ENCODE assay signal across 8 mouse cellular contexts in the genomic region with DNA sequence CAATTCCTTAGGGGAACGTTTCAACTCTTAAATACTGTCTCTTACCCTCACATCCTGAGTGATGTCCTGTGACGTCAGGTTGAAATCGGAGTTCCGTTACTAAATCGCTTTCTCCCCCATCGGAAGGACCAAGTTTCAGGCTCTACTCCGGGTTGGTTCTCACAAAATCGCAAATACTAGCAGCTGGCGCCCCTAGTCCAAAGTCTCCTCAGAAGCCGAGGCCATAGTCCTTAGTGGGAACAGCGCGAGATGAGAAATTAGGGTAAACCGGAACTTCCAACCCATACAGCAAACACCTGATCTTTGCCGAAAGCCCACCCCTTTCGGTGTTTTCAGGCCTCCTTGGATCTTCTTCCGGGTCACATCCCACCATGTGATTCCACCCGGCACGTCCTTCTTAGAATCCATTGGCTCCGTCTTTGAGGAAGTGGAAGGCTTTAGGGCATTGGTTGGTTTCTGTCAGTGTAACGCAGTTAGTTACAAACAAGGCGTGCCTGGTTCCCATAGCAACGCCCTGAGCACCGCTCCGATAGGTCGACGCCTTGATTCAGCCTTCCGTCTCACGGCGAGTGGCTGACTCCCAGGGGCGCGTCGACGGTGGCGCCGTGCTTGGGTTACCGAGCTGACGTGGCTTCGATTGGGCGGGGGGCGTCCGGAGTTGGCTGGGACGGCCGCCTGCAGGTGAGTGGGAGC. TPM values are rescaled to one million over a fixed set of nuclear protein-coding genes. Genes with fewer than 3 reads are reported as not detected.
DNase-seq lines count a peak whose midpoint lies in the region; ATAC-seq and TF ChIP-seq lines count a peak whose summit lies in the region.

A gene (minus strand): TSS at position 421 of the 693 bp plus-strand sequence.
A gene (plus strand): TSS at position 558 of the 693 bp plus-strand sequence.

- peak within 1 kb of the TSS; percentile 76 for H3K4me2 ChIP-seq in heart, embryonic 12.5 days
- peak within 1 kb of the TSS; percentile 65 for H3K4me2 ChIP-seq in kidney, postnatal 0 days (ENCODE audit: low read length)
- peak within 1 kb of the TSS; percentile 78 for H3K4me2 ChIP-seq in liver, embryonic 11.5 days
- H3K4me2 ChIP-seq in stomach, embryonic 14.5 days (replicated peaks; ENCODE audit: low read depth, low read length) = peak within 1 kb of the TSS; percentile 53

- H3K27ac ChIP-seq in heart, embryonic 12.5 days (ENCODE audit: poor library complexity, severe bottlenecking) = peak within 1 kb of the TSS; percentile 86
- peak within 1 kb of the TSS; percentile 91 for H3K27ac ChIP-seq in kidney, postnatal 0 days
- peak within 1 kb of the TSS; percentile 74 for H3K27ac ChIP-seq in liver, embryonic 11.5 days (ENCODE audit: low read depth, low read length)
- H3K27ac ChIP-seq in stomach, embryonic 14.5 days (ENCODE audit: low read length) = peak within 1 kb of the TSS; percentile 83

- H3K36me3 ChIP-seq in heart, embryonic 12.5 days = peaks cover 11% of the 10 kb centered on the region
- H3K36me3 ChIP-seq in kidney, postnatal 0 days (ENCODE audit: insufficient read depth, low read length) = peaks cover 8% of the 10 kb centered on the region; the same call in 1 of the 2 replicates
- peaks cover 4% of the 10 kb centered on the region; the same call in 1 of the 2 replicates for H3K36me3 ChIP-seq in liver, embryonic 11.5 days (ENCODE audit: control insufficient read depth, insufficient read depth, low read length)
- peaks cover 9% of the 10 kb centered on the region for H3K36me3 ChIP-seq in stomach, embryonic 14.5 days (ENCODE audit: control insufficient read depth, insufficient read depth, low read length)

- peaks cover 23% of the 10 kb centered on the region for H3K4me1 ChIP-seq in heart, embryonic 12.5 days (replicated peaks)
- H3K4me1 ChIP-seq in kidney, postnatal 0 days (replicated peaks; ENCODE audit: insufficient read depth, low read length) = peaks cover 6% of the 10 kb centered on the region; the same call in 1 of the 2 replicates
- peaks cover 10% of the 10 kb centered on the region for H3K4me1 ChIP-seq in liver, embryonic 11.5 days (replicated peaks; ENCODE audit: control insufficient read depth, insufficient read depth, low read length)
- H3K4me1 ChIP-seq in stomach, embryonic 14.5 days (ENCODE audit: control insufficient read depth, insufficient read depth, low read length) = peaks cover 5% of the 10 kb centered on the region; the same call in 1 of the 2 replicates

- peak; percentile 100 for DNase-seq in CD4-positive helper T cell, adult 2 months (ENCODE audit: low read depth, low spot score)
- peak; percentile 100 for DNase-seq in brain, embryonic 18.5 days (ENCODE audit: low read depth, low spot score)
- DNase-seq in kidney, postnatal 0 days (ENCODE audit: low spot score) = peak; percentile 100
- peak; percentile 87 for DNase-seq in liver, embryonic 11.5 days (ENCODE audit: low spot score)
- DNase-seq in naive thymus-derived CD4-positive, alpha-beta T cell, adult 2 months (ENCODE audit: low read depth) = peak; percentile 99

- under 1% methylated on average over 43 of the region's 43 CpGs for WGBS in heart, embryonic 12.5 days
- under 1% methylated on average over 43 of the region's 43 CpGs for WGBS in kidney, postnatal 0 days
- under 1% methylated on average over 43 of the region's 43 CpGs for WGBS in liver, embryonic 11.5 days
- WGBS in stomach, embryonic 14.5 days = under 1% methylated on average over 42 of the region's 43 CpGs

- peak; percentile 98 for ATAC-seq in erythroid progenitor cell, adult 5-6 weeks (replicated peaks; ENCODE audit: low FRiP score, poor library complexity, severe bottlenecking)
- ATAC-seq in heart, embryonic 12.5 days (ENCODE audit: insufficient number of reproducible peaks, low FRiP score) = peak; percentile 100
- ATAC-seq in kidney, postnatal 0 days (replicated peaks; ENCODE audit: low FRiP score, low read depth) = peak; percentile 100
- peak; percentile 99 for ATAC-seq in liver, embryonic 11.5 days (replicated peaks; ENCODE audit: low FRiP score)
- peak; percentile 100 for ATAC-seq in stomach, embryonic 14.5 days (ENCODE audit: insufficient number of reproducible peaks, insufficient read depth, low FRiP score, low read depth)

- H3K9ac ChIP-seq in heart, embryonic 12.5 days = peak within 1 kb of the TSS; percentile 94
- H3K9ac ChIP-seq in kidney, postnatal 0 days (ENCODE audit: low read depth, low read length) = peak within 1 kb of the TSS; percentile 92
- H3K9ac ChIP-seq in liver, embryonic 11.5 days (ENCODE audit: low read depth, low read length) = peak within 1 kb of the TSS; percentile 82
- H3K9ac ChIP-seq in stomach, embryonic 14.5 days (replicated peaks; ENCODE audit: low read depth, low read length) = peak within 1 kb of the TSS; percentile 71

- H3K27me3 ChIP-seq in heart, embryonic 12.5 days (replicated peaks) = no peaks in the 10 kb centered on the region
- H3K27me3 ChIP-seq in kidney, postnatal 0 days (ENCODE audit: insufficient read depth, low read length) = no peaks in the 10 kb centered on the region
- no peaks in the 10 kb centered on the region for H3K27me3 ChIP-seq in liver, embryonic 11.5 days (replicated peaks; ENCODE audit: control insufficient read depth, insufficient read depth, low read length)
- no peaks in the 10 kb centered on the region for H3K27me3 ChIP-seq in stomach, embryonic 14.5 days (ENCODE audit: control insufficient read depth, insufficient read depth, low read length)

- no peaks in the 10 kb centered on the region for H3K9me3 ChIP-seq in heart, embryonic 12.5 days (replicated peaks)
- H3K9me3 ChIP-seq in kidney, postnatal 0 days (replicated peaks; ENCODE audit: low read length) = no peaks in the 10 kb centered on the region
- H3K9me3 ChIP-seq in liver, embryonic 11.5 days (ENCODE audit: control insufficient read depth, low read length) = no peaks in the 10 kb centered on the region
- no peaks in the 10 kb centered on the region for H3K9me3 ChIP-seq in stomach, embryonic 14.5 days (ENCODE audit: control insufficient read depth, low read depth, low read length)

- TF ChIP-seq CTCF in kidney, postnatal 0 days (IDR thresholded peaks at IDR 0.05; ENCODE audit: low read depth) = no peak

- peak within 1 kb of the TSS; percentile 92 for H3K4me3 ChIP-seq in heart, embryonic 12.5 days
- H3K4me3 ChIP-seq in kidney, postnatal 0 days (replicated peaks; ENCODE audit: low read depth, low read length) = peak within 1 kb of the TSS; percentile 84
- peak within 1 kb of the TSS; percentile 95 for H3K4me3 ChIP-seq in liver, embryonic 11.5 days (ENCODE audit: low read depth, low read length)
- peak within 1 kb of the TSS; percentile 91 for H3K4me3 ChIP-seq in stomach, embryonic 14.5 days (ENCODE audit: low read depth, low read length)

RNA-seq across cellular contexts. Expression of the first gene that starts in this region (rescaled TPM):
- total RNA-seq in erythroid progenitor cell, adult 5-6 weeks (2015; ENCODE audit: low replicate concordance) = 11.9 TPM in 1 of 2 replicates, not detected in the other
- 0.77 TPM in 1 of 2 replicates, not detected in the other for total RNA-seq in erythroid progenitor cell, adult 5-6 weeks (2017; ENCODE audit: low replicate concordance)
- 0.45 and 0.80 TPM in 2 replicates for polyA plus RNA-seq in heart, embryonic 12.5 days (2016; fragmentation: Nextera tagmentation; extraction: Ambion mirVana)
- 22.7 and 24.6 TPM in 2 replicates for polyA plus RNA-seq in kidney, postnatal 0 days (2015; fragmentation: Nextera tagmentation; extraction: Ambion mirVana)
- polyA plus RNA-seq in liver, embryonic 11.5 days (2014; fragmentation: Nextera tagmentation; extraction: Ambion mirVana) = 0.53 and 0.71 TPM in 2 replicates
- polyA plus RNA-seq in stomach, embryonic 14.5 days (2014; fragmentation: Nextera tagmentation; extraction: Ambion mirVana) = 1.8 and 2.1 TPM in 2 replicates

RNA-seq across cellular contexts. Expression of the second gene that starts in this region (rescaled TPM):
- 17.6 and 22.3 TPM in 2 replicates for total RNA-seq in erythroid progenitor cell, adult 5-6 weeks (2015; ENCODE audit: low replicate concordance)
- total RNA-seq in erythroid progenitor cell, adult 5-6 weeks (2017; ENCODE audit: low replicate concordance) = 56.7 and 82.3 TPM in 2 replicates
- 59.3 and 64.2 TPM in 2 replicates for polyA plus RNA-seq in heart, embryonic 12.5 days (2016; fragmentation: Nextera tagmentation; extraction: Ambion mirVana)
- 101 and 115 TPM in 2 replicates for polyA plus RNA-seq in kidney, postnatal 0 days (2015; fragmentation: Nextera tagmentation; extraction: Ambion mirVana)
- polyA plus RNA-seq in liver, embryonic 11.5 days (2014; fragmentation: Nextera tagmentation; extraction: Ambion mirVana) = 41.5 and 50.5 TPM in 2 replicates
- polyA plus RNA-seq in stomach, embryonic 14.5 days (2014; fragmentation: Nextera tagmentation; extraction: Ambion mirVana) = 123 and 125 TPM in 2 replicates

Comparison
In these comparisons a context has a peak if more than half of its experiments do, and no peak if none do; other contexts are left out.
1. Peak in every context shown above with its lines: DNase-seq, ATAC-seq, H3K4me3 ChIP-seq and H3K27ac ChIP-seq.